Mouse (Mus musculus) C2C12 (cell line): Measurements from ENCODE around the gene Kcnmb2.

Source experiments
- CTCF ChIP-seq: IDR thresholded peaks from one replicate; pipeline ENCODE4 v1.5.1; 2011; ENCODE audit not compliant: control insufficient read depth, insufficient read depth, insufficient read length
- FOSL1 ChIP-seq: IDR thresholded peaks from one replicate; pipeline ENCODE4 v1.8.0; 2011; ENCODE audit warnings: mild to moderate bottlenecking, low read length; ENCODE audit not compliant: poor library complexity, insufficient read depth, severe bottlenecking
- MAX ChIP-seq: IDR thresholded peaks from one replicate; pipeline ENCODE4 v1.6.1; 2011; ENCODE audit warnings: mild to moderate bottlenecking, control low read depth
- MYOD1 ChIP-seq: IDR thresholded peaks from one replicate; pipeline ENCODE4 v1.6.1; 2011; ENCODE audit warnings: low read depth; ENCODE audit not compliant: control insufficient read depth, insufficient read length
- USF1 ChIP-seq: IDR thresholded peaks from one replicate; pipeline ENCODE4 v1.6.1; 2011; ENCODE audit warnings: low read depth, mild to moderate bottlenecking, control low read depth, moderate library complexity

DNA sequence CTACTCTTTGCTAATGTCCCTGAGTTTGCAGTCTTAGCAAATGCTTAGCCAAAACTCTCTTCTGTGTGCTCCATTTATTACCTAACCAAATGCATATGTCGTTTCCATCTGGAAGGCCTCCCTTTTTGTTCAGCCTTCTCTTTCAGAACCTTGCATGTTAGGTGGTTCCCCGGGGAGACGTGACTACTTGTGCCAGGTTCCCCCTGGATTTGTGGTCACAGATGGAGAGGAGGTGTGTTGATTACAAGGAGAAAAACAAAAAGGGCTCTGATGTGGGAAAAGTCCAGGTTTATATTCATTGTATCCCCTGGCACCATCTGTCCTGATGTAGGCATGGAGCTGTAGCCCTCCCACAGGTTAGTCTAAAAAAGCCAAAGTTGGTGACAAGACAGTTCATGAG is 141.5 kb downstream of the Kcnmb2 start:
- TF ChIP-seq MAX (no peak), CTCF (no peak), USF1 (no peak), FOSL1 (no peak), MYOD1 (no peak)
